Mouse (Mus musculus): ENCODE measurements at regions not wholly inside any gene's neighbourhood (a gene's known extent, or its start where the extent isn't known, plus 50 kb on each side); places are given as distances from the start of the nearest gene placed in this dataset.
A peak's percentile ranks its signal among the peaks of the same experiment; 100 is the strongest.

GRCm38 (mm10) chr1:193649400-193649799 is 279.3 kb upstream of the Camk1g start:
- no peak for DNase-seq (ENCODE audit: low spot score)

GRCm38 (mm10) chr1:193647371-193648270 is 277.5 kb upstream of the Camk1g start:
- DNase-seq (ENCODE audit: low spot score) = no peak

GRCm38 (mm10) chr1:193644506-193644905 is 274.4 kb upstream of the Camk1g start:
- no peak for DNase-seq (ENCODE audit: low spot score)

- no peak for DNase-seq (ENCODE audit: low spot score)
Measured at GRCm38 (mm10) chr1:193636451-193636850, 266.4 kb upstream of the Camk1g start.

GRCm38 (mm10) chr1:193632115-193632514 is 262.0 kb upstream of the Camk1g start:
- DNase-seq (ENCODE audit: low spot score) = no peak

GRCm38 (mm10) chr1:193629887-193630286 is 259.8 kb upstream of the Camk1g start:
- no peak for DNase-seq (ENCODE audit: low spot score)

- DNase-seq (ENCODE audit: low spot score) = no peak
Measured at GRCm38 (mm10) chr1:193626924-193627849, 257.1 kb upstream of the Camk1g start.

GRCm38 (mm10) chr1:193625101-193625956 is 255.2 kb upstream of the Camk1g start:
- DNase-seq (ENCODE audit: low spot score) = no peak

GRCm38 (mm10) chr1:193623571-193623970 is 253.5 kb upstream of the Camk1g start:
- no peak for DNase-seq (ENCODE audit: low spot score)

- DNase-seq (ENCODE audit: low spot score) = no peak
Measured at GRCm38 (mm10) chr1:193618250-193618649, 248.2 kb upstream of the Camk1g start.

- no peak for DNase-seq (ENCODE audit: low spot score)
Measured at GRCm38 (mm10) chr1:193610471-193610870, 240.4 kb upstream of the Camk1g start.

- DNase-seq (ENCODE audit: low spot score) = no peak
Measured at GRCm38 (mm10) chr1:193599895-193600294, 229.8 kb upstream of the Camk1g start.

GRCm38 (mm10) chr1:193599163-193599562 is 229.1 kb upstream of the Camk1g start:
- DNase-seq (ENCODE audit: low spot score) = peak; percentile 56

- no peak for DNase-seq (ENCODE audit: low spot score)
Measured at GRCm38 (mm10) chr1:193590301-193590829, 220.3 kb upstream of the Camk1g start.

- DNase-seq (ENCODE audit: low spot score) = peak; percentile 74
Measured at GRCm38 (mm10) chr1:193588477-193589464, 218.7 kb upstream of the Camk1g start.

- no peak for DNase-seq (ENCODE audit: low spot score)
Measured at GRCm38 (mm10) chr1:193587317-193587716, 217.2 kb upstream of the Camk1g start.

- no peak for DNase-seq (ENCODE audit: low spot score)
Measured at GRCm38 (mm10) chr1:193586896-193587295, 216.8 kb upstream of the Camk1g start.

GRCm38 (mm10) chr1:193583791-193584190 is 213.7 kb upstream of the Camk1g start:
- DNase-seq (ENCODE audit: low spot score) = no peak

- no peak for DNase-seq (ENCODE audit: low spot score)
Measured at GRCm38 (mm10) chr1:193580393-193580792, 210.3 kb upstream of the Camk1g start.

- no peak for DNase-seq (ENCODE audit: low spot score)
Measured at GRCm38 (mm10) chr1:193579671-193580070, 209.6 kb upstream of the Camk1g start.
